ENCODE assay signal across 13 mouse cellular contexts in genomic region chr15:85232543-85233250, GRCm38 (mm10). TPM values are rescaled to one million over a fixed set of nuclear protein-coding genes. Genes with fewer than 3 reads are reported as not detected.
DNase-seq lines count a peak whose midpoint lies in the region; ATAC-seq and TF ChIP-seq lines count a peak whose summit lies in the region.
"Had no signal": no experiment of that assay in that cellular context is flagged by ENCODE, and none has a peak within 500 bp of the region (broad histone marks: within the 10 kb centered on the region; RNA-seq: fewer than 3 reads in every experiment).

No protein-coding gene starts in this region.

- H3K27me3 ChIP-seq in spleen, adult 2 months (ENCODE audit: control insufficient read depth, insufficient read depth, low read length), result no peaks in the 10 kb centered on the region
- H3K27me3 ChIP-seq in stomach, postnatal 0 days (ENCODE audit: control insufficient read depth, insufficient read depth, low read length), result no peaks in the 10 kb centered on the region
- no peaks in the 10 kb centered on the region for H3K27me3 ChIP-seq in midbrain, embryonic 15.5 days (replicated peaks)
- H3K27me3 ChIP-seq: liver, embryonic 15.5 days had no signal

- H3K36me3 ChIP-seq in spleen, adult 2 months (ENCODE audit: control insufficient read depth, insufficient read depth, low read length), result no peaks in the 10 kb centered on the region
- H3K36me3 ChIP-seq in stomach, postnatal 0 days (ENCODE audit: control insufficient read depth, insufficient read depth, low read length), result peaks cover 5% of the 10 kb centered on the region
- no peaks in the 10 kb centered on the region for H3K36me3 ChIP-seq in midbrain, embryonic 15.5 days (replicated peaks)
- H3K36me3 ChIP-seq: liver, embryonic 15.5 days had no signal

- no peak overlapping the region for H3K4me2 ChIP-seq in stomach, postnatal 0 days (replicated peaks; ENCODE audit: low read depth)
- H3K4me2 ChIP-seq in midbrain, embryonic 15.5 days, result no peak overlapping the region
- H3K4me2 ChIP-seq: liver, embryonic 15.5 days had no signal

- no peaks in the 10 kb centered on the region for H3K9me3 ChIP-seq in stomach, postnatal 0 days (ENCODE audit: control insufficient read depth, low read length)
- H3K9me3 ChIP-seq in midbrain, embryonic 15.5 days, result no peaks in the 10 kb centered on the region
- H3K9me3 ChIP-seq: liver, embryonic 15.5 days had no signal

- TF ChIP-seq EP300 in stomach, postnatal 0 days (optimal IDR thresholded peaks at IDR 0.05), result no peak

- no peaks in the 10 kb centered on the region for H3K4me1 ChIP-seq in spleen, adult 2 months (ENCODE audit: control insufficient read depth, insufficient read depth, insufficient read length)
- H3K4me1 ChIP-seq in stomach, postnatal 0 days (replicated peaks; ENCODE audit: control insufficient read depth, insufficient read depth), result no peaks in the 10 kb centered on the region
- no peaks in the 10 kb centered on the region for H3K4me1 ChIP-seq in midbrain, embryonic 15.5 days

- no peak overlapping the region for H3K4me3 ChIP-seq in spleen, adult 2 months (ENCODE audit: extremely low read depth, insufficient read depth, insufficient read length)
- H3K4me3 ChIP-seq in stomach, postnatal 0 days (ENCODE audit: low read depth, low read length), result no peak overlapping the region
- H3K4me3 ChIP-seq in midbrain, embryonic 15.5 days, result no peak overlapping the region
- H3K4me3 ChIP-seq: liver, embryonic 15.5 days; megakaryocyte, embryonic 14.5 days; myocyte had no signal

- TF ChIP-seq CTCF in spleen, adult 2 months (IDR thresholded peaks at IDR 0.05; ENCODE audit: extremely low read depth, insufficient read depth, insufficient read length, insufficient replicate concordance), result no peak
- TF ChIP-seq CTCF in stomach, postnatal 0 days (IDR thresholded peaks at IDR 0.05; ENCODE audit: low read depth), result no peak

- peak overlapping the region; percentile 63 for H3K27ac ChIP-seq in spleen, adult 2 months (ENCODE audit: insufficient read depth, low read length)
- H3K27ac ChIP-seq in stomach, postnatal 0 days (replicated peaks), result peak overlapping the region; percentile 63
- H3K27ac ChIP-seq in midbrain, embryonic 15.5 days, result no peak overlapping the region
- H3K27ac ChIP-seq: liver, embryonic 15.5 days had no signal

- no peak overlapping the region for H3K9ac ChIP-seq in stomach, postnatal 0 days (ENCODE audit: low read length)
- no peak overlapping the region for H3K9ac ChIP-seq in midbrain, embryonic 15.5 days
- H3K9ac ChIP-seq: liver, embryonic 15.5 days had no signal

- peak in 1 of 2 experiments; percentile 27 for DNase-seq in spleen, adult 2 months (ENCODE audit: low read depth in 1 of 2, low spot score in 2 of 2)
- DNase-seq in spleen, adult 18-20 months, result no peak
- peak; percentile 37 for DNase-seq in large intestine, adult 2 months (ENCODE audit: low read depth, low spot score)
- peak; percentile 62 for DNase-seq in stomach, postnatal 0 days (ENCODE audit: low spot score)
- no peak for DNase-seq in kidney, postnatal 25 days
- DNase-seq in layer of hippocampus, postnatal 36 days, result no peak
- DNase-seq: cerebellum, postnatal 25 days had no signal

- WGBS in spleen, adult 2 months, result 81% methylated on average over 25 of the region's 25 CpGs
- 65% methylated on average over 25 of the region's 25 CpGs for WGBS in large intestine, adult 2 months
- WGBS in stomach, postnatal 0 days, result 78% methylated on average over 25 of the region's 25 CpGs
- WGBS in midbrain, embryonic 15.5 days, result 94% methylated on average over 25 of the region's 25 CpGs

- ATAC-seq in activated CD4-positive, CD25-positive, alpha-beta regulatory T cell, adult 4 months, result peak; percentile 91
- ATAC-seq in stomach, postnatal 0 days (ENCODE audit: low FRiP score, low TSS enrichment), result peak; percentile 81
- no peak for ATAC-seq in midbrain, embryonic 15.5 days (replicated peaks)

- TF ChIP-seq POLR2A in spleen, adult 2 months (IDR thresholded peaks at IDR 0.05; ENCODE audit: low read depth, low read length), result no peak

RNA-seq across cellular contexts. Expression of gene Fbln1, which starts 26.9 kb away (rescaled TPM):
- polyA plus RNA-seq in spleen, adult 2 months (2012; rRNA removed), result 5.5 and 5.6 TPM in 2 replicates
- under 1 TPM; 0.13 to 0.29 TPM for polyA plus RNA-seq in activated CD4-positive, CD25-positive, alpha-beta regulatory T cell, adult 4 months (2017; shearing (Covaris generic))
- polyA plus RNA-seq in large intestine, adult 2 months (2012; rRNA removed), result 85.1 and 164 TPM in 2 replicates
- 109 and 112 TPM in 2 replicates for polyA plus RNA-seq in stomach, postnatal 0 days (2015; fragmentation: Nextera tagmentation; extraction: Ambion mirVana)
- 10 to 100 TPM in 1 of 2 experiments, 1 to 10 TPM in 1; 9.7 to 16.6 TPM for total RNA-seq in layer of hippocampus, postnatal 36 days (2021)
- 47.4 and 54.9 TPM in 2 replicates for polyA plus RNA-seq in midbrain, embryonic 15.5 days (2015; fragmentation: Nextera tagmentation; extraction: Ambion mirVana)
- total RNA-seq: MEL had no signal

Comparison
In these comparisons a context has a peak if more than half of its experiments do, and no peak if none do; other contexts are left out.
1. DNase-seq: peak in large intestine, adult 2 months (single experiment) and stomach, postnatal 0 days (single experiment); none in spleen, adult 18-20 months (0 of 2), kidney, postnatal 25 days (0 of 2) and layer of hippocampus, postnatal 36 days (0 of 2).